Mouse (Mus musculus) T-cell, adult 2 months (primary cell): Measurements from ENCODE around the gene Noct.

Source experiments
- DNase-seq: peaks from one replicate; pipeline ENCODE4 v3.0.0; 2022; ENCODE audit warnings: low spot score

Gene Noct

GRCm38 (mm10) chr3:51277201-51278150 lies 53.2 kb downstream of the Noct start:
- peak; percentile 89 for DNase-seq

- DNase-seq, result no peak
Measured at GRCm38 (mm10) chr3:51278433-51278832, 54.2 kb downstream of the Noct start.

- no peak for DNase-seq
Measured at GRCm38 (mm10) chr3:51281727-51282126, 57.5 kb downstream of the Noct start.

- no peak for DNase-seq
Measured at GRCm38 (mm10) chr3:51284375-51284774, 60.1 kb downstream of the Noct start.

- peak; percentile 77 for DNase-seq
Measured at GRCm38 (mm10) chr3:51288880-51289821, 64.9 kb downstream of the Noct start.

GRCm38 (mm10) chr3:51294251-51294650 lies 70.0 kb downstream of the Noct start:
- DNase-seq, result no peak

GRCm38 (mm10) chr3:51295225-51295624 lies 71.0 kb downstream of the Noct start:
- DNase-seq, result no peak

- DNase-seq, result no peak
Measured at GRCm38 (mm10) chr3:51296790-51297189, 72.5 kb downstream of the Noct start.
